Mouse (Mus musculus): ENCODE data around the gene Cald1. TPM values are rescaled to one million over a fixed set of nuclear protein-coding genes. Genes with fewer than 3 reads are reported as not detected.

Cald1 gene
- polyA plus RNA-seq, 1 experiment from 2014 or later = 132 TPM

Other genes starting within 250 kb of the Cald1 start
- gene Akr1b8, start 244.4 kb upstream of the Cald1 start, polyA plus RNA-seq (2014; fragmentation: Nextera tagmentation; extraction: Ambion mirVana) = 18.9 and 19.9 TPM in 2 replicates
- 11.0 and 11.2 TPM in 2 replicates for gene Akr1b10, start 214.3 kb upstream of the Cald1 start, polyA plus RNA-seq (2014; fragmentation: Nextera tagmentation; extraction: Ambion mirVana)
- not detected in 2 replicates for gene Akr1b7, start 186.2 kb upstream of the Cald1 start, polyA plus RNA-seq (2014; fragmentation: Nextera tagmentation; extraction: Ambion mirVana)
- gene Bpgm, start 122.3 kb upstream of the Cald1 start, polyA plus RNA-seq (2014; fragmentation: Nextera tagmentation; extraction: Ambion mirVana) = 71.2 TPM in 2 replicates
- 4.8 and 5.1 TPM in 2 replicates for gene Agbl3, start 181.9 kb downstream of the Cald1 start, polyA plus RNA-seq (2014; fragmentation: Nextera tagmentation; extraction: Ambion mirVana)